Mouse (Mus musculus): ENCODE data around the gene Sipa1l1. TPM values are rescaled to one million over a fixed set of nuclear protein-coding genes. Genes with fewer than 3 reads are reported as not detected.

The Sipa1l1 gene
- 22.2 and 23.4 TPM in 2 replicates for polyA plus RNA-seq (2012; rRNA removed)

DNA sequence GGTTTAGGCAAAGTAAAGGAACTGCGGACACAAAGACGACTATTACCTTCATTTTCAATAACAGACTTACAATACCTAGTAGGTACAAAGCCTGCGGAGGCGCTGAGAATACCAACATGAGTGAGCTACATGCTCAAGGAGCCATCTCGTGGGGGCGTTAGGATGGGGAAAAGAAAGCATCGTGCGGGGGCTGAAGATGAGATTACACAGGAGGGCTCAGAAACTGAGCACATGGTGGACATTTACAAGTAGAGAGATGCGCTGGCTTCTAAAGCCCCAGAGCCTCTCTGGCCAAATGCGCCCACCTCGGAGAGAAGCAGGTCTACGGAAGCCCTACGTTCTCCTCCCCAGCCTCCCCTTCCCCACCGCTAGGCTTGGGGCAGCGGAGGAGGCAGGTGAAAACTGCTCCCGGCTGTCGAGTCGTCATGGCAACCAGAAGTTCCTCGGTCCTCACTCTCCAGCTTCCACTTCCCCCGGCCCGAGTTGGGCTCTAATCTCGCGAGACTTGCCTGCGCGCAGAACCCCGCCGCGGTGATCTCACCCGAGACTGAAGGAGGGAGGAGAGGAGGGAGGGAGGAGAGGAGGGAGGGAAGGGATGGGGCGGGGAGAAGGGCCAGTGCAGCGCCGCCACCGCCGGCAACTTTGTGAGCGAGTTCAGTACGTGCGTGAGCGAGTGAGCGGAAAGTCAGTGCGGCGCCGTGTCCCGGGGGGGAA is at the start of gene Sipa1l1:
TSS of gene Sipa1l1 (plus strand) at position 501 of the 714 bp plus-strand sequence.

